Mouse (Mus musculus) adrenal gland, adult 8-10 months (tissue): ENCODE data around the gene U90926. TPM values are rescaled to one million over a fixed set of nuclear protein-coding genes. Genes with fewer than 3 reads are reported as not detected.
"Not testable (repeated sequence)": the region's sequence is repeated elsewhere in the genome, so short reads cannot be mapped to it uniquely, and the experiment has no call there.

Experiments used
- DNase-seq: peaks from one replicate; pipeline ENCODE4 v3.0.0; 2022
- total RNA-seq, 4 experiments: library from RNA; stranded (reverse); gene quantifications; 2 replicates each; pipeline ENCODE4 v1.2.4; 2022

U90926 gene
- total RNA-seq, 4 experiments from 2014 or later, result not detected

DNA sequence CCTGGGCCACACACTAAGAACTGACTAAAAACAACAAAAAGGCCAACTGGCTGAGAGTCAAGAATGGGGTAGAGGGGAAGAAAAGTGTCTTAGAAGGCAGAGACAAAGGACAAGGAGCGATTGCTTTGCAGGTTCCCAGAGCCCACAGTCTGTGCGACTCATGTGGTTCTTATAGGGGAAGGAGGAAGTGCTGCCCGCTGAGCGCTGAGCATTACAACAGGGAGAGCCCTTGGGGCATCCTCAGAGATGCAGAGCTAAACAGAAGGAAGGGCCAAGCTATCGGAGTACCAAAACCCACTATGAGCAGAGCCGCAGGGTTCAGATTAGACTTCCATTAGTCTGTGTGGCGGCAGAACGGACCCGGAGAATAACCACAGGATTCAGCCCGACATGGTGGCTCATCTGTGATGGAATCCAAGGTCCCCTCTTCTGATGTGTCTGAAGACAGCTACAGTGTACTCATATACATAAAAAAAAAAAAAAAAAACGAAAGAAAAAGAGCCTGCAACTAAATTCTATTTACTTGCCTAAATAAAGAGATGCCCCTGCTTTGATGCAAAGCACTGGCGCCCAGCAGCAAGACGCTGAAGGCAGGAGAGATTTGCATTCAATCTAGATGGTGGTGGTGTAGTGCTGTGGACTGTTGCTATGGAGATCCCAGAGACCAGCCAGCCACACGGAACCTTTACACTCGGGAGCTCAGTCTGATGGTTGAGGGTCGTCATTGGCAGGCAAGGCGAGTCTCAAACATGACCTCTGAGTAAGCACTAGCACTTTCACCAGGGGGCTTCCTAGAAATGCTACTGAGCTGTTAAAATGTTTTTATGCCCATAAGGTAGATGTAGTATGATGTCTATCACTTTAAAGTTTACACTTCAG lies 3.9 kb upstream of the U90926 start:
- DNase-seq, result no peak

- DNase-seq, result no peak
Measured at GRCm38 (mm10) chr5:92212231-92212630, 3.0 kb downstream of the U90926 start.

DNA sequence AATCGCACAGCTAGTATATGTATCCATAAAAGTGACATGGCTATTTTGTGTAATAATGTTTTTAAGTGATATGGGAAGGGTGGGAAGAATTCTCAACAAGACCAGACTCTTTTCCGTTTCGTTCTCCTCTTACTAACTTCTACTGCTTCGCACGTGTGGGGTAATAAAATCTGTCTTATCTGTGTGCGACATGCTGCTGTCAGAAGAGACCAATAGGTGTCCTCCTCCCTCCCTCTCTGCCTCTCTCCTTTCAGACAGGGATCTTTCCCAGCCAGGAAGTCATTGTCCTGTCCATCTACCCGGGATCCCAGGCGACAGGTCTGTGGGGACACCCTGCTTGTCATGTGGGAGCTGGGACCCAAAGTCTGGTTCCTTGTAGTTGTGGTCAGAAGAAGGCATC lies 5.0 kb downstream of the U90926 start:
- DNase-seq, result no peak

GRCm38 (mm10) chr5:92206121-92206520 lies 9.1 kb downstream of the U90926 start:
- DNase-seq, result no peak

DNA sequence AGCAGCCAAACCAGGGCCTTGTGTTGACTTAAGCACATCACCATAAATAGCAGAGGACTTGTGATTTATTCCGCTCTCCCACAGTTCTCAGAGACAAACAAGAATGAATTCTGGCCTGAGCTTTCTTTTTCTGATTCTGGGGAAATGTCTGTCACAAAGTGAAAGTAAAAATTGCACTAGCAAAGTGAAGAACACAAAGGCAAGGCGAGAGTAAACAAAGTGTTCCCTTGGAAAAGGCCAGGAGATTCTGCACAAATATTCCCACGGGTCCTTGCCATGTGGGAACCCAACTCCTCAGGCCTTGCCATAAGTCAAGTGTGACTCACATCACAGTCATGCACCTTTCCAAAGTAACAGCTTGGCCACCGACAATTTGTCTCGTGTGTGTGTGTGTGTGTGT lies 9.5 kb downstream of the U90926 start:
- DNase-seq, result peak; percentile 20

GRCm38 (mm10) chr5:92205184-92205583 lies 10.0 kb downstream of the U90926 start:
- no peak for DNase-seq

DNA sequence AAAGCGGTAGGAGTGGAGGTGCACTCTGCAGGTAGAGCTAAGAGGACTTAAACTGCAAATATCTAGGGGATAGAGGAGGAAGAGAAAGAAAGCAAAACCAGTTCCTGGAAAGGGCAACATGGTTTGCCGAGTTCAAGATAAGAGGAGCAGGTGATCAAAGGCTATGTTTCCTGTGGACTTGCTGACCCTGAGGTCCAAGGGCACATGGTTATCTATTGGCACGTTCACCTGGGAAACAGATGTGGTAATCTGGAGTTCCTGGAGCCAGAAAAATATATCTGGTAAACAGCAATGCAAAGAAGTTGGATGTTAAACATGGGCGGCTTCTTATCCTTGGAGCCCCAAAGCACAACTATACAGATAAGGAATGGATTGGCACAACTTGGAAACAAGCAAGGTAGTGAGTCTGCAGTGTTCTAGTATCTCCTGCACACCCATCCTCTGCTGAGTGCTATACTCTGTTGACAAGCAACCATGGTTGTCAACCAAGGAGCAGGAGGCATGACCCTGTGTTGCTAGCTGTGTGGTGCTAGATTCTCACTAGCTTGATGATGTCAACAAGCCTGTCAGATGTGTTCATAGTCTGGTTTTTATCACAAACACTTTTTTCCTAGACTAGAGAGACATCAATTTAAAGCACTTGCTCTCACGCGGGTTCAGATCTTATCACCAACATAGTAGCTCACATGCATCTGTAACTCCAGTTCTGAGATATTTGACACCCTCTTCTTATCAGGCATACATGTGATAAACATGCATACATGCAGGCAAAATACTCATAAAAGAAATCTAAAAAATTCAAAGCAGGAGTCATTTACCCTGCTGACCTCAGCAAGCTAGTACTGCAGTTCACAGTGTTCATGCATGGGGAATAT lies 10.8 kb downstream of the U90926 start:
- no peak for DNase-seq

DNA sequence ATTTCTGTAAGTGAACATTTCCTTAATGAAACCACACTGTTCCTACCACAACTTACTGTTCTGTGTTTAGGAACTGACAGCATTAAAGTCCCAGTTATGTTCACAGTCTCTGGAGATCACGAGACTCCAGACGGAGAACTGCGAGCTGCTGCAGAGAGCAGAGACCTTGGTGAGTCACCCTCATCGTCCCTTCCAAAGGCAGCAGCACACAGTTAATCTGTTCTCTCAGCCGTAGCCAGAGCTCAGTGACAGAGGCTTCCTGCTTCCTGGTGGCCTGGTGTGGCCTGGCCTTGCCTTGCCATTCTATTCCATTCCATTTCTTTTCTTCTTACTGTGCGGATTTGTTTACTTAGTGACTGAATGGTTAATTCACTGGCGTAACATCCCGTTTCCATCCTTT lies 16.9 kb downstream of the U90926 start:
- peak; percentile 58 for DNase-seq

DNA sequence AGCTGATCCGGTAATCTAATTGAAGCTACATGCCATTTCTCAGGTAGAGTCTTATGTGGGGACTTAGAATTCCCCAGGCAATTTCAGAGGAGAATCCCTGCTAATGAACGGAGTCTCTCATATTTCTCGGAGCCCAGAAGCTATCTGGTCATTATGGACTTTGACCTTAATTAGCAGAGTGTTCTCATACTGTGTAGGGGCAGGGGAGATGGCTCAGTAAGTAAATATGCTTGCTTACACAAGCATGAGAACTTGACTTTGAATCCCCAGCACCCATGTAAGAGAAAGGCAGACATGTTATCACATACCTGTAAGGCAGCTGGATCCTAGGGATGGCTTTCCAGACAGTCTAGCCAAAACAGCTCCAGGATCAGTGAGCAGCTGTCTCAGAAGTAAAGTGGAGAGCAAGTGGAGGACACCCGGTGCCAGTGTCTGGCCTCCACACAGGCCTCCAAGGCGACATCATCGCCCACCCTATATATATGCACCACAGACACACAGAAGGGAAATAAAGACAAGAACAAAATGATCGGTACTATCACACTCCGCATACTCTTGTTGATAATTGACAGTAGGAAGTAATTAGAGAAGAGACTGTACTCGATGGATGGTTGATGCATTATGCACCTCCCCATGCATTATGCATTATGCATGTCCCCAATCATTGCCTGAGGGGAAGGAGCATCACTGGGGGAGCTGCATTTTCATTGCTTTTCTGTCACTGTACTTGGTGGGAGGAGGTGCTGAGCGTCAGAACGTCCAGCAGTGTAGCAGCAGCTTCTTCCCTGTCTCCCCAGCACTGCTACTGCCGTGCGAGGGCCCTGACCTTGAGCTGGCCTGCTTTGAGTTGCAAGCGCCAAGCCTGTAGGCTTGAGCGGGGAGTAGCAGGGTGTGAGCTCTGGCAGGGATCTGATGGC lies 18.1 kb downstream of the U90926 start:
- peak; percentile 34 for DNase-seq

DNA sequence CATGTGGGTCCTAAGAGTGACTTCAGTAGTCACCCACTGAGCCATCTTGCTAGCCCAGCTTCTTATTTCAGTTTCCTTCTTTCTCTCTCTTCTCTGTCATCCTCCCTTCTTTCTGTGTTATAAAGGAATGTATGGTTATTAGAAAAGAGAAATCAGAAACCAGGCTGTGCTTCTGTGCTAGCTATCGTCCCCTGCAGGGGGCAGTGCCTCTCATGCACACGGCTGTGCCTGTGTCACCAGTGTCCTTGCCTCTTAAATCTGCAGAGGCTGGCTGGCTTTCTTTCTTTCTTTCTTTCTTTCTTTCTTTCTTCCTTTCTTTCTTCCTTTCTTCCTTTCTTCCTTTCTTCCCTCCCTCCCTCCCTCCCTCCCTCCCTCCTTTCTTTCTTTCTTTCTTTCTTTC lies 19.5 kb downstream of the U90926 start:
- DNase-seq, result not testable (repeated sequence)

GRCm38 (mm10) chr5:92188881-92189483 lies 26.2 kb downstream of the U90926 start:
- DNase-seq, result no peak

DNA sequence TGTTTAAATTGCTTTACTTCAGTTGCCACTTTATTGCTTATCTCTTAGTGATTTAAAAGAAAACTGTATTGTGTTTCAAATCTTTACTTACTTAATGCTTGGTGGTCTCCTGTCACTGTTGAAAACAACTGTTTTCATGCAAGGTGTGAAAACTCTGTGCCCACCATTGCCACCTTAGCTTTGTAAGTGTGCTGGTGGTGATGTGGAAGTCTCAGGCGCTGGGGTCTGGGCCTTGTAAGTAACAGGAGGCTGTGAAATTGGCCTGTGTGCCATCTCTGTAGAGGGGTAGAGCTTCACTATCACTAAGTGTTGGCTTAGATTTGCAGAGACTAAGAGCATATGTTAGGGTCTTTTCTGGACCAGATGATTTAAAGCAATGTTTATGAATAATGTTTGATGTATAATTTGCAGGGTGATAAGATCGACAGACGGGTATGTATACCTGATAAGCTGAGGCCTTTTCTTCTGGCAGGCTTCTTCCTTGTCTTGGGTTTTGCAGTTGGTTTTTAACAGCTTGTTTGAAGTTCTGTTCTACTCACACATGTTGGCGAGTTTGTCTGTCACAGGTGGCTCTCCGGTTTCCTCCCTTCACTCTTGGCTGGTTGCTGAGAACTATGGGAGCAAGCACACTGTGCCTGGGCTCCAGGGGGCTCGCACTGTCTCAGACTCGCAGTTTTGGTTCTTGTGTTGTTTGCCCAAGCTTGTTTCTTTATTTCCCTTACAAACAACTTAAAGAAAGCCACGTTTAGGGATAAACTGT lies 32.0 kb downstream of the U90926 start:
- no peak for DNase-seq

- DNase-seq, result no peak
Measured at GRCm38 (mm10) chr5:92165976-92166375, 49.2 kb downstream of the U90926 start.

Other genes starting within 250 kb of the U90926 start
- gene Odaph, start 227.9 kb downstream of the U90926 start, total RNA-seq, result not detected
- 10 to 100 TPM in 1 of 4 experiments, 1 to 10 TPM in 3; 7.3 to 11.3 (median 8.0) TPM for gene Cdkl2, start 171.5 kb downstream of the U90926 start, total RNA-seq
- gene G3bp2, start 131.7 kb downstream of the U90926 start, total RNA-seq, result 100 to 1,000 TPM; 152 to 167 (median 162) TPM
- 100 to 1,000 TPM in 1 of 4 experiments, 10 to 100 TPM in 3; 84.5 to 114 (median 92.1) TPM for gene Uso1, start 77.5 kb downstream of the U90926 start, total RNA-seq
- under 1 TPM in 2 of 4 experiments, not detected in 2; 0.31 to 0.55 TPM for gene Ppef2, start 40.9 kb upstream of the U90926 start, total RNA-seq
- 10 to 100 TPM; 22.5 to 30.9 (median 26.2) TPM for gene Naaa, start 62.8 kb upstream of the U90926 start, total RNA-seq
- 10 to 100 TPM; 28.0 to 45.8 (median 35.1) TPM for gene Sdad1, start 95.1 kb upstream of the U90926 start, total RNA-seq
- 1 to 10 TPM in 2 of 4 experiments, under 1 TPM in 2; 0.65 to 6.8 (median 1.1) TPM for gene Cxcl9, start 112.7 kb upstream of the U90926 start, total RNA-seq
- gene Art3, start 116.4 kb upstream of the U90926 start, total RNA-seq, result 10 to 100 TPM; 38.9 to 87.1 (median 64.7) TPM
- gene Cxcl10, start 133.5 kb upstream of the U90926 start, total RNA-seq, result 1 to 10 TPM in 2 of 4 experiments, under 1 TPM in 2; 0.35 to 2.1 (median 1.1) TPM
- gene Nup54, start 219.8 kb upstream of the U90926 start, total RNA-seq, result 10 to 100 TPM; 23.5 to 36.6 (median 26.6) TPM